Mouse (Mus musculus): ENCODE measurements around the gene Adam22.
"Not testable (repeated sequence)": the region's sequence is repeated elsewhere in the genome, so short reads cannot be mapped to it uniquely, and the experiment has no call there.

Adam22 gene

GRCm38 (mm10) chr5:8056141-8057017 lies 311.6 kb downstream of the Adam22 start:
- DNase-seq (ENCODE audit: low spot score): peak; percentile 76

DNA sequence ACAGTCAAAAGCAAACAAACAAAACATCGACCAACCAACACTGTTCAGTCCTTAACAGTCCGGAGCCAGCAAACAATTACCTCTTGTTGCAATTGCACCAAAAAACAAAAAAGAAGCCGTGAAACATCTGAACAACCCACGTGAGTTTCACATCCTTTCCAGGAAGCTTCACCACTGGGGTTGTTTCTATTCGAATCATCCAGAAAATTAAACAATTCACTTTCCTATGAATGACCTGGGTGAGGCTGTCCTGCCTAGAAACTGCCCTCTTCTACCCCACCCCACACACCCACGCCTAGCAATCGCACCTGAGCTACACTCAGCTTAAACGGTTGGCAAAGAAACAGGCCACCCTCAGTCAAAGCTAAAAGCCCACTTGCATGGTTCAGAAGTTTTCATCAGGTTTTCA lies 312.2 kb downstream of the Adam22 start:
- peak; percentile 22 for DNase-seq (ENCODE audit: low spot score)

- no peak for DNase-seq (ENCODE audit: low spot score)
Observed at GRCm38 (mm10) chr5:8053827-8054226, 314.1 kb downstream of the Adam22 start.

DNA sequence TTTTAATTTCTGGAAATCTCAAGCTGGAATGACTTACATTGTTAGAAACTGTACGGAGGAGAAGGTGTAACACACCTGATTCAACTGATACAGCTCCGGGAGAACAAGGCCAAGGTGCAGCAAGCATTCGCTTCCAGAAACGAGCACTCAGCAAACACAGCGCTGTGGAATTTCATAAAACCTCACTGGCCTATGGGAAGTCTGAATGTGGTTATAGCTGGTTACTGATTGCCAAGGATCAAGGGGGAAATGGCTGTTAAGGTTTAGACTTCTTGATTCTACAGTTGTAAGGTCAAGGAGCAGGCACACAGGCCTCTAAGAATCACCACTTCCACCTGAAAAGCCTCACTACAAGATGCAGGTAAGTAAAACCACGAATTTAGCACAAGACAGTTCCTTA lies 322.1 kb downstream of the Adam22 start, which contains the start of gene Sri:
TSS of gene Sri (plus strand) at position 224 of the 400 bp plus-strand sequence.
- DNase-seq (ENCODE audit: low spot score): no peak

DNA sequence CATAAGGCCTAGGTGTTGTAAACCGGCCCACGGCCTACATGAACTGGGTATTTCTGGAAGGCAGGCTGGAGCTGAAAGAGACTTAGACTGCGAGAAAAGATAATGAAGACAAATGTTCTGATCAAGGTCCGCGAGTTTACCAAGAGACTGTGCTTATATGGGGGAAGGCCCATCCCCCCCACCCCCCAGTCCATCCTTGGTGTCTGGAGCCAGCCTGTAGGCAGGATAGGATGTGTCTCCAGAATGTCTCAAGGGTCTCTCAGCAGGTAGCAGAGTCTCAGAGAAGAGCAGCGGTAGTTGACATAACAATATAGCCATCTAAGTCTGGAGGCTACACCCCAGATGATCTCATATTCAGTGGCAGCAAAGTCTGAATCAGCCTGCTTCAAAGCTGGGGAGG lies 333.4 kb downstream of the Adam22 start:
- not testable (repeated sequence) for DNase-seq (ENCODE audit: low spot score)

All from spleen, adult 12 weeks (tissue).